Mouse (Mus musculus) urinary bladder, postnatal 25 days (tissue): ENCODE data around the gene Cnn1.
"Not testable (repeated sequence)": the region's sequence is repeated elsewhere in the genome, so short reads cannot be mapped to it uniquely, and the experiment has no call there.

Experiments
- DNase-seq: peaks from one replicate; pipeline ENCODE4 v3.0.0; 2022; ENCODE audit warnings: low spot score

Gene Cnn1

GRCm38 (mm10) chr9:22125246-22126027 is 26.4 kb downstream of the Cnn1 start:
- no peak for DNase-seq

- DNase-seq: peak; percentile 19
Observed at GRCm38 (mm10) chr9:22131226-22131981, 32.4 kb downstream of the Cnn1 start.

- no peak for DNase-seq
Observed at GRCm38 (mm10) chr9:22132220-22132619, 33.2 kb downstream of the Cnn1 start.

- DNase-seq: no peak
Observed at GRCm38 (mm10) chr9:22134246-22134890, 35.4 kb downstream of the Cnn1 start.

- no peak for DNase-seq
Observed at GRCm38 (mm10) chr9:22134988-22135643, 36.1 kb downstream of the Cnn1 start.

- no peak for DNase-seq
Observed at GRCm38 (mm10) chr9:22135644-22136390, 36.8 kb downstream of the Cnn1 start, which contains the start of gene Acp5. Gene Acp5, minus strand, starts transcription at chr9:22135711.

- DNase-seq: no peak
Observed at GRCm38 (mm10) chr9:22136765-22137547, 37.9 kb downstream of the Cnn1 start.

- no peak for DNase-seq
Observed at GRCm38 (mm10) chr9:22138480-22138879, 39.5 kb downstream of the Cnn1 start.

GRCm38 (mm10) chr9:22139746-22140145 is 40.7 kb downstream of the Cnn1 start:
- DNase-seq: no peak

GRCm38 (mm10) chr9:22143108-22144037 is 44.4 kb downstream of the Cnn1 start:
- peak; percentile 90 for DNase-seq

- no peak for DNase-seq
Observed at GRCm38 (mm10) chr9:22144304-22144965, 45.4 kb downstream of the Cnn1 start.

- DNase-seq: no peak
Observed at GRCm38 (mm10) chr9:22149426-22150248, 50.6 kb downstream of the Cnn1 start.

GRCm38 (mm10) chr9:22150249-22150693 is 51.3 kb downstream of the Cnn1 start:
- not testable (repeated sequence) for DNase-seq

- no peak for DNase-seq
Observed at GRCm38 (mm10) chr9:22150946-22151345, 51.9 kb downstream of the Cnn1 start.

GRCm38 (mm10) chr9:22153810-22154209 is 54.8 kb downstream of the Cnn1 start:
- no peak for DNase-seq

GRCm38 (mm10) chr9:22155614-22156013 is 56.6 kb downstream of the Cnn1 start:
- DNase-seq: peak; percentile 70

- DNase-seq: peak; percentile 98
Observed at GRCm38 (mm10) chr9:22156497-22157245, 57.7 kb downstream of the Cnn1 start, which contains the start of gene Pigyl. Gene Pigyl, plus strand, starts transcription at chr9:22156846.
